Mouse (Mus musculus) stomach, postnatal 0 days (tissue): Measurements from ENCODE around the gene Zfp334. TPM values are rescaled to one million over a fixed set of nuclear protein-coding genes. Genes with fewer than 3 reads are reported as not detected.

Source experiments
- ATAC-seq: fragments of 200-750 bp; cut with Nextera tagmentation; 2 replicates; pipeline ENCODE4 v1.8.0; 2017; ENCODE audit not compliant: low FRiP score, low TSS enrichment
- DNase-seq: peaks from one replicate; pipeline ENCODE4 v3.0.0-alpha.2; 2016; ENCODE audit warnings: low spot score
- H3K27ac ChIP-seq: fragments of 300-500 bp; sonication (generic); replicated peaks from 2 replicates; pipeline ENCODE4 v1.5.1; 2014; ENCODE audit warnings: mild to moderate bottlenecking, control low read depth
- H3K27me3 ChIP-seq: fragments of 300-500 bp; sonication (generic); 2 replicates; pipeline ENCODE4 v1.6.1; 2014; ENCODE audit warnings: low read length; ENCODE audit not compliant: control insufficient read depth, insufficient read depth
- H3K36me3 ChIP-seq: fragments of 300-500 bp; sonication (generic); 2 replicates; pipeline ENCODE4 v1.6.1; 2014; ENCODE audit warnings: low read length, mixed read lengths; ENCODE audit not compliant: control insufficient read depth, insufficient read depth
- H3K4me1 ChIP-seq: fragments of 300-500 bp; sonication (generic); replicated peaks from 2 replicates; pipeline ENCODE4 v1.6.1; 2014; ENCODE audit warnings: antibody characterized with exemption; ENCODE audit not compliant: control insufficient read depth, insufficient read depth
- H3K4me2 ChIP-seq: fragments of 300-500 bp; sonication (generic); replicated peaks from 2 replicates; pipeline ENCODE4 v1.6.1; 2014; ENCODE audit warnings: low read depth, mild to moderate bottlenecking, control low read depth, moderate library complexity
- H3K4me3 ChIP-seq: fragments of 300-500 bp; sonication (generic); 2 replicates; pipeline ENCODE4 v1.5.1; 2014; ENCODE audit warnings: low read depth, low read length, control low read depth
- H3K9ac ChIP-seq: fragments of 300-500 bp; sonication (generic); 2 replicates; pipeline ENCODE4 v1.6.1; 2014; ENCODE audit warnings: mild to moderate bottlenecking, low read length, control low read depth, mixed read lengths
- H3K9me3 ChIP-seq: fragments of 300-500 bp; sonication (generic); 2 replicates; pipeline ENCODE4 v1.6.1; 2016; ENCODE audit warnings: low read length; ENCODE audit not compliant: control insufficient read depth
- CTCF ChIP-seq: IDR thresholded peaks from 2 replicates; pipeline ENCODE4 v1.5.1; 2016; ENCODE audit warnings: antibody characterized with exemption, low read depth, mild to moderate bottlenecking, moderate library complexity
- EP300 ChIP-seq: optimal IDR thresholded peaks from 2 replicates; pipeline ENCODE3; 2016; ENCODE audit warnings: antibody characterized with exemption
- WGBS: fragments of 180-500 bp; shearing (Covaris S2); extraction: QIAGEN DNeasy Blood & Tissue Kit; methylation state at CpG from one replicate; pipeline ENCODE4 v1.1.7; 2014; 5-methylcytosine and 5-hydroxymethylcytosine counted together
- polyA plus RNA-seq: library from polyadenylated mRNA; unstranded; fragments of >200 nt; fragmentation: Nextera tagmentation; extraction: Ambion mirVana; gene quantifications from 2 replicates; pipeline ENCODE4 v1.2.1, GENCODE M21; 2015

Zfp334 gene
- polyA plus RNA-seq, 1 experiment from 2014 or later, result 1.2 TPM

DNA sequence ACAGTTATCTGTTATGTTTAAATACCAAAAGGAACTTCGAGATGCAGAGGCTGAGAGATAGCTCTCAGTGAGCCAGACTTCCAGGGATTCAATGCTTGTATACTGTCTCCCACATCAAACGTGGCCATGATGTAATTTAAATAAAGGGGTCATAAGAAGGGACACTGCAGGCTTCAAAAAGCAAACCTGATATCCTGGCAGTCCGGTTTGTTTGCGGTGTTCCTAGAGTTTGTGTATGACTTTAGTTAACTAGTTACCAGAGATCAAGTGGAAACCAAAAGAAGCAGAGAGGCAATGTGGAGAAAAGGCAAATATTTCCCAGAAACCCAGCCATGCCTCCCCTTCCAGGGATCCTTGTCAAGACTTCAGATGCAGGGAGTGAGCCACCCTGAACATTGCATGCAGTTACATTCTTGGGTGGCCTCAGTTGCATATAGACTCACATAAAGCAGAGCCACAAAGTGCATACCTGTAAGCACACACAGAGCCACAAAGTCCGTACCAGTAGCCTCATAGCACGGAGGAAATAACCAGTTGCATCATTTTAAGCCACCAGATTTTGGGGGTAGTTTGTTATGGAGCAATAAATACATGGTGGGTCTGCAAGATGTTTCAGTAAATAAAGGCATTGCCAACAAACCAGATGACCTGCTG is 1.4 kb upstream of the Zfp334 start:
- H3K36me3 ChIP-seq, result peaks cover 4% of the 10 kb centered on the region; the same call in 1 of the 2 replicates
- H3K4me1 ChIP-seq, result no peaks in the 10 kb centered on the region
- no peak overlapping the region for H3K4me2 ChIP-seq
- WGBS, result 57% methylated on average over 6 of the region's 6 CpGs
- TF ChIP-seq EP300 (no peak), CTCF (no peak)
- DNase-seq, result no peak
- no peak for ATAC-seq
- H3K27ac ChIP-seq, result no peak overlapping the region
- no peak overlapping the region for H3K9ac ChIP-seq
- no peaks in the 10 kb centered on the region for H3K9me3 ChIP-seq
- no peak overlapping the region for H3K4me3 ChIP-seq
- H3K27me3 ChIP-seq, result no peaks in the 10 kb centered on the region

DNA sequence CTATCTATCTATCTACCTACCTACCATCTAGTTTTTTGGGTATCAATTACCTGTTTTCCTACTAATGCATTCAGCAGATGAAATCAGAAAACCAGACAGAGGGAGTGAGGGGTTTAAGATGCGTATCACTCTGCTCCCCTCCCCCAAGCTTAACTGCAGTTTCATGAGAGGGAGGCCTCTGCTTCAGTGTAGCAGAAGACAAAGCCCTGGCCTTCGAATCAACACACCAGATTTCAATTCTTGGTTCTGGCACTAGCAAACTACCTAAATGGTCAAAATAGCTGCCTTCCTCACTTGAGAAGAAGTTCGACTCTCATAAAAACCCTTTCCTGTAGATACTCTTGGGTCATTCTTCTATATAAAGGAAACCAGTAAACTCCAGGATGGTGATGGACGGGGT is 689 bp downstream of the Zfp334 start:
- DNase-seq, result no peak
- peak overlapping the region; percentile 62 for H3K4me2 ChIP-seq
- H3K27ac ChIP-seq, result peak overlapping the region; percentile 31; the same call in 1 of the 2 replicates
- H3K27me3 ChIP-seq, result no peaks in the 10 kb centered on the region
- 5% methylated on average over 4 of the region's 4 CpGs for whole genome bisulfite sequencing
- H3K4me1 ChIP-seq, result no peaks in the 10 kb centered on the region
- no peaks in the 10 kb centered on the region for H3K9me3 ChIP-seq
- H3K9ac ChIP-seq, result peak overlapping the region; percentile 77
- no peak for ATAC-seq
- TF ChIP-seq CTCF, result no peak
- TF ChIP-seq EP300, result no peak
- H3K4me3 ChIP-seq, result peak overlapping the region; percentile 64
- peaks cover 12% of the 10 kb centered on the region for H3K36me3 ChIP-seq

DNA sequence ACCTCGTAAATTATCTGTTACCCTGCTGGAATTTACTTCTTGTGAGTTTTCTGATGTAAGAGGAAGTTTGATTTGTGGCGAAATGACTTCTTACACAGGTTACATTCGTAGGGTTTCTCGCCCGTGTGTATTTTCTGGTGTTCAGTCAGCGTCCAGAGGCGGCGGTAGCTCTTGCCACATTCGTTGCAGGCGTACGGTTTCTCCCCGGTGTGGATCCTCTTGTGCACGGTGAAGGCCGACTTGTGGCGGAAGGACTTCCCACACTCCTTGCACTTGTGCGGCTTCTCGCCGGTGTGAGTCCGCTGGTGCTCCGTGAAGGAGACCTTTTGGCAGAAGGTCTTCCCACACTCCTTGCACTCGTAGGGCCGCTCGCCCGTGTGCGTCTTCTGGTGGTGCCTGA is 8.0 kb downstream of the Zfp334 start:
- H3K9me3 ChIP-seq, result 0 out of 2 replicates have a peak, but pooled peaks cover 6% of the 10 kb centered on the region
- DNase-seq (no peak), ATAC-seq (no peak)
- peaks cover 42% of the 10 kb centered on the region for H3K36me3 ChIP-seq
- H3K4me1 ChIP-seq, result no peaks in the 10 kb centered on the region
- H3K4me2 ChIP-seq, result no peak overlapping the region
- 96% methylated on average over 25 of the region's 25 CpGs for WGBS
- no peak overlapping the region for H3K9ac ChIP-seq
- no peak for TF ChIP-seq EP300
- TF ChIP-seq CTCF, result no peak
- H3K4me3 ChIP-seq, result no peak overlapping the region
- no peak overlapping the region for H3K27ac ChIP-seq
- no peaks in the 10 kb centered on the region for H3K27me3 ChIP-seq

DNA sequence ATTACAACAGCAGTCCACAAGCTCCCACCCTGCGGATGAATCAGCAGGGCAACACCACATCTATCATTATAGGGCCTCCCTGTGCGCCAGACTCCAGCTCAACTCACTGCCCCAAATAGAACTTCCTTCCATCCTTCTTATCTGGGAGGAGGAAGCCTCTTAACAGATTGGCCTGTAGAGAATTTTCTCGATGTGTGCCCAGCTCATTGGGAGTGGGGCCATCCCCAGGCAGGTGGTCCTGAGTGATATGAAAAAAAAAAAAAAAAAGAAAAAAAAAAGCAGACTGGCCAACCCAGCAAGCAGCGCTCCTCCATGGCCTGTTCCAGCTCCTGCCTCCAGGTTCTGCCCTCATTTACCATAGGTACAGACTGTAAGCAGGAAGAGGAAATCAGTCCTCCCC is 12.1 kb downstream of the Zfp334 start:
- WGBS, result 71% methylated on average over 4 of the region's 4 CpGs
- no peak for DNase-seq

DNA sequence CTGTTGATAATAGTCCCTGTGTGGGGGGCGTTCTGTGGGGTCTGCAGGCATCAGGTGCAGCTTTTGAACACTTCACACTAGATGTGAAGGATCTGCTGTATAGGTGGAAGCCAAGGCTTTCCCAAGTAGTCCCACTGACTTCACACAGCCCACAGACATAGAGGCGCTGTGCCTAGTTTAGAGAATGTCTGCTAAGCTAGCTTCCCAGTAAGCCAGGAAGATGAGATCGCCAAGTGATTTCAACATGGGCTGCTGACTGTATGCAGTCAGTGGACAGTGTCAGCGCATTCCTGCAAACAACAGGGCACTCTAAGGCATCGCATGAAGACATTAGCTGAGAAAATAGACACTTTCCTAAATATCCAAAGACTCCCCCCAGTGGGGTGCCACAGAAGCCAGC is 12.6 kb downstream of the Zfp334 start:
- H3K4me2 ChIP-seq, result no peak overlapping the region
- DNase-seq, result no peak
- no peak overlapping the region for H3K4me3 ChIP-seq
- H3K9me3 ChIP-seq, result no peaks in the 10 kb centered on the region
- H3K27ac ChIP-seq, result no peak overlapping the region
- WGBS, result 86% methylated on average over 5 of the region's 5 CpGs
- no peaks in the 10 kb centered on the region for H3K4me1 ChIP-seq
- TF ChIP-seq EP300 (no peak), CTCF (no peak)
- no peak overlapping the region for H3K9ac ChIP-seq
- ATAC-seq, result no peak
- no peaks in the 10 kb centered on the region for H3K27me3 ChIP-seq
- peaks cover 15% of the 10 kb centered on the region for H3K36me3 ChIP-seq

More for the DNA sequence above, 12.1 kb downstream of the Zfp334 start:
- H3K27me3 ChIP-seq, result no peaks in the 10 kb centered on the region
- no peak overlapping the region for H3K4me3 ChIP-seq
- H3K4me2 ChIP-seq, result no peak overlapping the region
- no peak for ATAC-seq
- no peaks in the 10 kb centered on the region for H3K4me1 ChIP-seq
- peaks cover 20% of the 10 kb centered on the region for H3K36me3 ChIP-seq
- TF ChIP-seq CTCF (no peak), EP300 (no peak)
- no peak overlapping the region for H3K9ac ChIP-seq
- no peak overlapping the region for H3K27ac ChIP-seq
- H3K9me3 ChIP-seq, result 0 out of 2 replicates have a peak, but pooled peaks cover 2% of the 10 kb centered on the region

DNA sequence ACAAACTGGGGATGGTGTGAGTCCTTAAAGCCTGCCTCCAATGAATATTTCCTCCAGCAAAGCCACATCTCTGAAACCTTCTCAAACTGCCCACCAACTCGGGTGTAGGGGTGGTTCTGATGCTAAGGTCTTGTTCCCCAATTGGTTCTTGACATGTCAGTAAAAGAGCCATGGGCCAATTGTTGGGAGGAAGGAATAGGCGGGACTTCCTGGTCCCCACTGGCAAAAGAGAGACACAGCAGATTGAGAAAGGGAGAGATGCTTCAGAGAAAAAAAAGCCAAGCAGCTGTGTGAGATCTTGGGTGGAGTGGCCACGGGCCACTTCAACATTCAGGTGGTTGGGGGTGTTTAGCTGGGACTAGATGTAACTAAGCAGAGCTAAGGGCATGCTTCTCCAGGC is 17.0 kb downstream of the Zfp334 start:
- WGBS, result 15% methylated on average over 3 of the region's 3 CpGs
- Histone ChIP-seq H3K27me3 (no peaks in the 10 kb centered on the region), H3K27ac (no peak overlapping the region), H3K9ac (no peak overlapping the region), H3K36me3 (no peaks in the 10 kb centered on the region), H3K4me2 (no peak overlapping the region), H3K4me3 (no peak overlapping the region), H3K9me3 (no peaks in the 10 kb centered on the region), H3K4me1 (no peaks in the 10 kb centered on the region)
- no peak for ATAC-seq
- TF ChIP-seq CTCF (no peak), EP300 (no peak)
- no peak for DNase-seq
